Mouse (Mus musculus) forebrain, postnatal 0 days (tissue): ENCODE measurements at regions not wholly inside any gene's neighbourhood (a gene's known extent, or its start where the extent isn't known, plus 50 kb on each side); places are given as distances from the start of the nearest gene placed in this dataset.

Experiments
- ATAC-seq: fragments of 200-750 bp; cut with Nextera tagmentation; 2 replicates; pipeline ENCODE4 v1.8.0; 2017; ENCODE audit warnings: mild to moderate bottlenecking, moderate library complexity
- DNase-seq: peaks from one replicate; pipeline ENCODE4 v3.0.0-alpha.2; 2015
- H3K27ac ChIP-seq: fragments of 300-500 bp; sonication (generic); 2 replicates; pipeline ENCODE4 v1.5.1; 2014; ENCODE audit warnings: low read depth, mild to moderate bottlenecking, antibody characterized with exemption, low read length, moderate library complexity, mixed read lengths
- H3K27me3 ChIP-seq: fragments of 300-500 bp; sonication (generic); 2 replicates; pipeline ENCODE4 v1.6.1; 2014; ENCODE audit warnings: mild to moderate bottlenecking, low read length, mixed read lengths; ENCODE audit not compliant: insufficient read depth
- H3K36me3 ChIP-seq: fragments of 300-500 bp; sonication (generic); 2 replicates; pipeline ENCODE4 v1.6.1; 2014; ENCODE audit warnings: mild to moderate bottlenecking, moderate library complexity; ENCODE audit not compliant: insufficient read depth
- H3K4me1 ChIP-seq: fragments of 300-500 bp; sonication (generic); 2 replicates; pipeline ENCODE4 v1.6.1; 2014; ENCODE audit warnings: antibody characterized with exemption; ENCODE audit not compliant: insufficient read depth
- H3K4me2 ChIP-seq: fragments of 300-500 bp; sonication (generic); 2 replicates; pipeline ENCODE4 v1.6.1; 2014; ENCODE audit warnings: low read depth, mild to moderate bottlenecking, moderate library complexity
- H3K4me3 ChIP-seq: fragments of 300-500 bp; sonication (generic); 2 replicates; pipeline ENCODE4 v1.5.1; 2014; ENCODE audit warnings: low read depth, low read length, mixed read lengths
- H3K9ac ChIP-seq: fragments of 300-500 bp; sonication (generic); 2 replicates; pipeline ENCODE4 v1.6.1; 2014; ENCODE audit warnings: mild to moderate bottlenecking
- H3K9me3 ChIP-seq: fragments of 300-500 bp; sonication (generic); 2 replicates; pipeline ENCODE4 v1.6.1; 2016; ENCODE audit warnings: low read length
- CTCF ChIP-seq: sonication (generic); IDR thresholded peaks from 2 replicates; pipeline ENCODE4 v1.5.1; 2016; ENCODE audit warnings: antibody characterized with exemption, control low read depth, low read depth
- WGBS: fragments of 180-500 bp; shearing (Covaris S2); extraction: QIAGEN DNeasy Blood & Tissue Kit; methylation state at CpG from one replicate; pipeline ENCODE4 v1.1.7; 2014; 5-methylcytosine and 5-hydroxymethylcytosine counted together

GRCm38 (mm10) chr2:124888209-124888608 is 179.7 kb upstream of the Slc24a5 start:
- Histone ChIP-seq H3K4me3 (no peak overlapping the region), H3K9me3 (no peaks in the 10 kb centered on the region), H3K27ac (no peak overlapping the region), H3K9ac (no peak overlapping the region), H3K36me3 (no peaks in the 10 kb centered on the region), H3K4me1 (no peaks in the 10 kb centered on the region), H3K27me3 (no peaks in the 10 kb centered on the region), H3K4me2 (no peak overlapping the region)
- peak; percentile 12 for DNase-seq
- WGBS, result 33% methylated on average over 4 of the region's 4 CpGs
- no peak for ATAC-seq
- no peak for TF ChIP-seq CTCF

GRCm38 (mm10) chr2:124895002-124895401 is 172.9 kb upstream of the Slc24a5 start:
- H3K9me3 ChIP-seq, result no peaks in the 10 kb centered on the region
- WGBS, result 94% methylated on average over 4 of the region's 4 CpGs
- no peak overlapping the region for H3K4me2 ChIP-seq
- H3K36me3 ChIP-seq, result no peaks in the 10 kb centered on the region
- no peaks in the 10 kb centered on the region for H3K27me3 ChIP-seq
- H3K9ac ChIP-seq, result no peak overlapping the region
- DNase-seq (no peak), ATAC-seq (no peak)
- H3K4me3 ChIP-seq, result no peak overlapping the region
- no peak for TF ChIP-seq CTCF
- H3K4me1 ChIP-seq, result no peaks in the 10 kb centered on the region
- H3K27ac ChIP-seq, result no peak overlapping the region

- no peaks in the 10 kb centered on the region for H3K9me3 ChIP-seq
- WGBS, result 77% methylated on average over 4 of the region's 4 CpGs
- no peak overlapping the region for H3K4me3 ChIP-seq
- TF ChIP-seq CTCF, result no peak
- no peak for DNase-seq
- no peak overlapping the region for H3K27ac ChIP-seq
- ATAC-seq, result no peak
- H3K9ac ChIP-seq, result no peak overlapping the region
- H3K4me2 ChIP-seq, result no peak overlapping the region
- H3K36me3 ChIP-seq, result no peaks in the 10 kb centered on the region
- no peaks in the 10 kb centered on the region for H3K4me1 ChIP-seq
- H3K27me3 ChIP-seq, result no peaks in the 10 kb centered on the region
Measured at GRCm38 (mm10) chr2:124903556-124903955, 164.4 kb upstream of the Slc24a5 start.

- H3K4me2 ChIP-seq, result no peak overlapping the region
- no peaks in the 10 kb centered on the region for H3K9me3 ChIP-seq
- H3K4me1 ChIP-seq, result no peaks in the 10 kb centered on the region
- DNase-seq (no peak), ATAC-seq (no peak)
- H3K27ac ChIP-seq, result no peak overlapping the region
- H3K27me3 ChIP-seq, result no peaks in the 10 kb centered on the region
- TF ChIP-seq CTCF, result no peak; the same call in 1 of the 2 replicates
- H3K4me3 ChIP-seq, result no peak overlapping the region
- 89% methylated on average over 1 of the region's 1 CpGs for WGBS
- no peaks in the 10 kb centered on the region for H3K36me3 ChIP-seq
- H3K9ac ChIP-seq, result no peak overlapping the region
Measured at GRCm38 (mm10) chr2:124905076-124905475, 162.8 kb upstream of the Slc24a5 start.

- Histone ChIP-seq H3K4me2 (no peak overlapping the region), H3K9me3 (no peaks in the 10 kb centered on the region), H3K4me3 (no peak overlapping the region), H3K36me3 (no peaks in the 10 kb centered on the region), H3K27ac (no peak overlapping the region), H3K9ac (no peak overlapping the region), H3K27me3 (no peaks in the 10 kb centered on the region), H3K4me1 (no peaks in the 10 kb centered on the region)
- DNase-seq (no peak), ATAC-seq (no peak)
- TF ChIP-seq CTCF, result no peak
- 71% methylated on average over 7 of the region's 7 CpGs for WGBS
Measured at GRCm38 (mm10) chr2:124918986-124919761, 148.8 kb upstream of the Slc24a5 start.

GRCm38 (mm10) chr2:124919762-124920255 is 148.1 kb upstream of the Slc24a5 start:
- H3K27ac ChIP-seq, result no peak overlapping the region
- H3K9me3 ChIP-seq, result no peaks in the 10 kb centered on the region
- H3K4me2 ChIP-seq, result no peak overlapping the region
- DNase-seq (no peak), ATAC-seq (no peak)
- H3K4me1 ChIP-seq, result no peaks in the 10 kb centered on the region
- no peak for TF ChIP-seq CTCF
- WGBS, result 59% methylated on average over 1 of the region's 1 CpGs
- no peaks in the 10 kb centered on the region for H3K36me3 ChIP-seq
- no peaks in the 10 kb centered on the region for H3K27me3 ChIP-seq
- no peak overlapping the region for H3K4me3 ChIP-seq
- H3K9ac ChIP-seq, result no peak overlapping the region

- Histone ChIP-seq H3K27me3 (no peaks in the 10 kb centered on the region), H3K4me1 (no peaks in the 10 kb centered on the region), H3K36me3 (no peaks in the 10 kb centered on the region), H3K4me3 (no peak overlapping the region), H3K9me3 (no peaks in the 10 kb centered on the region), H3K9ac (no peak overlapping the region), H3K27ac (no peak overlapping the region), H3K4me2 (no peak overlapping the region)
- no peak for ATAC-seq
- WGBS, result 75% methylated on average over 2 of the region's 2 CpGs
- DNase-seq, result no peak
- no peak for TF ChIP-seq CTCF
Measured at GRCm38 (mm10) chr2:124920265-124920664, 147.7 kb upstream of the Slc24a5 start.
